Mouse (Mus musculus) macrophage (primary cell): ENCODE measurements around the gene Mcu. TPM values are rescaled to one million over a fixed set of nuclear protein-coding genes. Genes with fewer than 3 reads are reported as not detected.
A peak's percentile ranks its signal among the peaks of the same experiment; 100 is the strongest.

ENCODE experiments used
- H3K27ac ChIP-seq: fragments of 350-480 bp; formaldehyde crosslinking; 2 replicates; pipeline ENCODE4 v1.9.0; 2021
- H3K36me3 ChIP-seq: fragments of 350-480 bp; formaldehyde crosslinking; 2 replicates; pipeline ENCODE4 v1.9.0; 2021; ENCODE audit errors: inconsistent target
- H3K4me3 ChIP-seq: fragments of 350-480 bp; formaldehyde crosslinking; 2 replicates; pipeline ENCODE4 v1.9.0; 2021; ENCODE audit errors: inconsistent target
- H3K79me2 ChIP-seq: fragments of 350-480 bp; formaldehyde crosslinking; 2 replicates; pipeline ENCODE4 v1.9.0; 2021; ENCODE audit errors: inconsistent target
- WGBS: methylation state at CpG from one replicate; pipeline ENCODE4 v1.1.7; 2026; ENCODE audit warnings: inconsistent platforms; ENCODE audit not compliant: missing documents; 5-methylcytosine and 5-hydroxymethylcytosine counted together
- polyA plus RNA-seq: library from polyadenylated mRNA; stranded (reverse); fragments of 250-400 nt; gene quantifications from 3 replicates; pipeline ENCODE4 v1.2.4, GENCODE M21; 2018; ENCODE audit warnings: inconsistent platforms

Mcu gene
- polyA plus RNA-seq, 1 experiment from 2014 or later = 7.3 TPM

GRCm38 (mm10) chr10:59569481-59569869 lies 47.0 kb downstream of the Mcu start:
- Histone ChIP-seq H3K36me3 (no peaks in the 10 kb centered on the region), H3K27ac (no peak overlapping the region), H3K4me3 (no peak overlapping the region), H3K79me2 (peaks cover 16% of the 10 kb centered on the region; the same call in 1 of the 2 replicates)
- WGBS = 85% methylated on average over 1 of the region's 1 CpGs

GRCm38 (mm10) chr10:59568665-59569480 lies 47.6 kb downstream of the Mcu start:
- Histone ChIP-seq H3K27ac (no peak overlapping the region), H3K36me3 (no peaks in the 10 kb centered on the region), H3K79me2 (peaks cover 12% of the 10 kb centered on the region; the same call in 1 of the 2 replicates), H3K4me3 (no peak overlapping the region)
- WGBS = 86% methylated on average over 10 of the region's 10 CpGs

- 93% methylated on average over 13 of the region's 13 CpGs for WGBS
These were observed 49.5 kb downstream of the Mcu start for GRCm38 (mm10) chr10:59566968-59567367.

GRCm38 (mm10) chr10:59565995-59566410 lies 50.5 kb downstream of the Mcu start:
- H3K36me3 ChIP-seq = no peaks in the 10 kb centered on the region
- no peak overlapping the region for H3K27ac ChIP-seq
- H3K79me2 ChIP-seq = no peaks in the 10 kb centered on the region
- no peak overlapping the region for H3K4me3 ChIP-seq
- WGBS = 97% methylated on average over 2 of the region's 2 CpGs

More at GRCm38 (mm10) chr10:59566968-59567367, 49.5 kb downstream of the Mcu start:
- Histone ChIP-seq H3K27ac (no peak overlapping the region), H3K79me2 (peaks cover 2% of the 10 kb centered on the region; the same call in 1 of the 2 replicates), H3K36me3 (no peaks in the 10 kb centered on the region), H3K4me3 (no peak overlapping the region)

- H3K4me3 ChIP-seq = no peak overlapping the region
- 21% methylated on average over 5 of the region's 5 CpGs for WGBS
- H3K36me3 ChIP-seq = no peaks in the 10 kb centered on the region
- H3K27ac ChIP-seq = peak overlapping the region; percentile 32
- no peaks in the 10 kb centered on the region for H3K79me2 ChIP-seq
These were observed 51.9 kb downstream of the Mcu start for GRCm38 (mm10) chr10:59564551-59564950.

GRCm38 (mm10) chr10:59562511-59562910 lies 54.0 kb downstream of the Mcu start:
- Histone ChIP-seq H3K27ac (no peak overlapping the region), H3K4me3 (no peak overlapping the region), H3K79me2 (no peaks in the 10 kb centered on the region), H3K36me3 (no peaks in the 10 kb centered on the region)
- 71% methylated on average over 3 of the region's 4 CpGs for WGBS

- 96% methylated on average over 5 of the region's 5 CpGs for WGBS
- no peaks in the 10 kb centered on the region for H3K36me3 ChIP-seq
These were observed 56.4 kb downstream of the Mcu start for GRCm38 (mm10) chr10:59560126-59560525.

GRCm38 (mm10) chr10:59558602-59559001 lies 57.9 kb downstream of the Mcu start:
- Histone ChIP-seq H3K36me3 (no peaks in the 10 kb centered on the region), H3K79me2 (no peaks in the 10 kb centered on the region), H3K27ac (no peak overlapping the region), H3K4me3 (no peak overlapping the region)
- 90% methylated on average over 3 of the region's 4 CpGs for WGBS

More at GRCm38 (mm10) chr10:59560126-59560525, 56.4 kb downstream of the Mcu start:
- Histone ChIP-seq H3K79me2 (no peaks in the 10 kb centered on the region), H3K4me3 (no peak overlapping the region), H3K27ac (no peak overlapping the region)

GRCm38 (mm10) chr10:59558164-59558563 lies 58.3 kb downstream of the Mcu start:
- Histone ChIP-seq H3K36me3 (no peaks in the 10 kb centered on the region), H3K79me2 (no peaks in the 10 kb centered on the region), H3K4me3 (no peak overlapping the region), H3K27ac (no peak overlapping the region)
- WGBS = 97% methylated on average over 5 of the region's 5 CpGs

- Histone ChIP-seq H3K36me3 (no peaks in the 10 kb centered on the region), H3K27ac (no peak overlapping the region), H3K79me2 (no peaks in the 10 kb centered on the region), H3K4me3 (no peak overlapping the region)
- 98% methylated on average over 5 of the region's 5 CpGs for WGBS
These were observed 60.0 kb downstream of the Mcu start for GRCm38 (mm10) chr10:59556541-59556940.

- H3K36me3 ChIP-seq = no peaks in the 10 kb centered on the region
These were observed 62.2 kb downstream of the Mcu start for GRCm38 (mm10) chr10:59554243-59554642.

GRCm38 (mm10) chr10:59552456-59552855 lies 64.0 kb downstream of the Mcu start:
- H3K79me2 ChIP-seq = no peaks in the 10 kb centered on the region
- H3K36me3 ChIP-seq = no peaks in the 10 kb centered on the region
- H3K27ac ChIP-seq = no peak overlapping the region
- WGBS = 100% methylated on average over 1 of the region's 1 CpGs
- H3K4me3 ChIP-seq = no peak overlapping the region

More at GRCm38 (mm10) chr10:59554243-59554642, 62.2 kb downstream of the Mcu start:
- Histone ChIP-seq H3K4me3 (no peak overlapping the region), H3K27ac (no peak overlapping the region), H3K79me2 (no peaks in the 10 kb centered on the region)
- 100% methylated on average over 1 of the region's 1 CpGs for WGBS

- WGBS = 88% methylated on average over 10 of the region's 11 CpGs
- Histone ChIP-seq H3K36me3 (no peaks in the 10 kb centered on the region), H3K4me3 (no peak overlapping the region), H3K79me2 (no peaks in the 10 kb centered on the region), H3K27ac (no peak overlapping the region)
These were observed 67.6 kb downstream of the Mcu start for GRCm38 (mm10) chr10:59548768-59549333.

GRCm38 (mm10) chr10:59548211-59548610 lies 68.3 kb downstream of the Mcu start:
- no peaks in the 10 kb centered on the region for H3K79me2 ChIP-seq
- 93% methylated on average over 6 of the region's 6 CpGs for WGBS
- no peak overlapping the region for H3K27ac ChIP-seq
- H3K36me3 ChIP-seq = no peaks in the 10 kb centered on the region
- no peak overlapping the region for H3K4me3 ChIP-seq

- 98% methylated on average over 7 of the region's 7 CpGs for WGBS
- Histone ChIP-seq H3K27ac (no peak overlapping the region), H3K4me3 (no peak overlapping the region), H3K79me2 (no peaks in the 10 kb centered on the region), H3K36me3 (no peaks in the 10 kb centered on the region)
These were observed 69.1 kb downstream of the Mcu start for GRCm38 (mm10) chr10:59547426-59547825.
